Mouse (Mus musculus): Measurements from ENCODE around the gene Tmem206. TPM values are rescaled to one million over a fixed set of nuclear protein-coding genes. Genes with fewer than 3 reads are reported as not detected.

Tmem206 gene
- polyA plus RNA-seq, 1 experiment from 2014 or later: 46.9 TPM

DNA sequence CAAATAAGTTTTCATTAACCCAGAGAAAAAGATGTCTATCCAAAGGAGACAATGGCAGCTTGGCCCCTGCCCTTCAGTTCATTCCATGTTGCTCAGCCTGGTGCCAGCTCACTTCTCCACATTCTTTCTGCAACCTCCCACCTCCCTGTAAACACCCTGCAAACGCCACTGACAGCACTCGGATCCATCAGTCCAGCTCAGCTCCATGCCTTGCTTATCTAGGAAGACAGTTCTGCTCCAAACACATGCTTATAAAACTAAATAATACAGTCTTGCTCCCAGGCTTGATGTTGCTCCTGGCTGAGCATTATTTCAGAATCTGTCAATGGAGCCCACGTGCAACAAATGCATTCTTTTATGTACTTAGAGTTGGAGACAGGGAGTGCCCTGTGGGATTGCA, 29.9 kb upstream of the Tmem206 start:
- Histone ChIP-seq H3K27me3 (no peaks in the 10 kb centered on the region), H3K4me2 (replicated peaks) (no peak overlapping the region), H3K4me3 (replicated peaks) (no peak overlapping the region), H3K27ac (no peak overlapping the region), H3K4me1 (replicated peaks) (no peaks in the 10 kb centered on the region), H3K36me3 (no peaks in the 10 kb centered on the region), H3K9me3 (no peaks in the 10 kb centered on the region), H3K9ac (replicated peaks) (no peak overlapping the region)
- ATAC-seq: no peak
- 51% methylated on average over 3 of the region's 3 CpGs for WGBS

DNA sequence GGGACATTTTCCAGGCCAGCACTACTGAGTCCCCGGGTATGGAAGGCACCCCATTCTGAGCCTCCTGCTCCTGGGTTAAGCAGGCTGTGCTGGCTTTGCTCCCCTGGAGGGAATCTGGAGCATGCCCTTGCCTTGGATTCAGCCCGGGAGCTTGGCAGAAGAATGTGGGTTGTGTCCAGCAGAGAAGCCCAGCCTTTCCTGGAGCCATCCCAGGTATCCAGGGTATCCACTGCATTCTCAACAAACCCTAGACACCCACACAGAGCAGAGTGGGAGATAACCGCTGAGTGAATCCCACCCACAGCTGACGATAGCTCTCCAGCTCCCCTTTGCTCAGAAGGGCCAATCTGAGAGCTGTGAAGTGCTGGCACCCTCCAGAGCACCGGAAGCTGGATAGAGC, 29.3 kb upstream of the Tmem206 start:
- Histone ChIP-seq H3K4me3 (replicated peaks) (no peak overlapping the region), H3K27ac (no peak overlapping the region), H3K9me3 (no peaks in the 10 kb centered on the region), H3K36me3 (no peaks in the 10 kb centered on the region), H3K27me3 (no peaks in the 10 kb centered on the region), H3K9ac (replicated peaks) (no peak overlapping the region), H3K4me1 (replicated peaks) (no peaks in the 10 kb centered on the region), H3K4me2 (replicated peaks) (no peak overlapping the region)
- WGBS: 72% methylated on average over 5 of the region's 5 CpGs
- no peak for ATAC-seq

- WGBS: 94% methylated on average over 4 of the region's 4 CpGs
- H3K4me3 ChIP-seq (replicated peaks): no peak overlapping the region
Measured at GRCm38 (mm10) chr1:191298304-191298703, 27.4 kb upstream of the Tmem206 start.

GRCm38 (mm10) chr1:191299215-191299942, 26.3 kb upstream of the Tmem206 start:
- Histone ChIP-seq H3K9me3 (no peaks in the 10 kb centered on the region), H3K27me3 (no peaks in the 10 kb centered on the region), H3K27ac (no peak overlapping the region), H3K4me2 (replicated peaks) (no peak overlapping the region), H3K9ac (replicated peaks) (no peak overlapping the region), H3K4me3 (replicated peaks) (no peak overlapping the region), H3K36me3 (no peaks in the 10 kb centered on the region), H3K4me1 (replicated peaks) (no peaks in the 10 kb centered on the region)
- WGBS: 59% methylated on average over 11 of the region's 11 CpGs
- no peak for ATAC-seq

More at GRCm38 (mm10) chr1:191298304-191298703, 27.4 kb upstream of the Tmem206 start:
- no peaks in the 10 kb centered on the region for H3K27me3 ChIP-seq
- no peaks in the 10 kb centered on the region for H3K36me3 ChIP-seq
- H3K4me2 ChIP-seq (replicated peaks): no peak overlapping the region
- no peak overlapping the region for H3K27ac ChIP-seq
- H3K4me1 ChIP-seq (replicated peaks): no peaks in the 10 kb centered on the region
- H3K9ac ChIP-seq (replicated peaks): no peak overlapping the region
- no peak for ATAC-seq
- H3K9me3 ChIP-seq: no peaks in the 10 kb centered on the region

GRCm38 (mm10) chr1:191301903-191302302, 23.8 kb upstream of the Tmem206 start:
- H3K4me2 ChIP-seq (replicated peaks): no peak overlapping the region
- ATAC-seq: no peak
- H3K9me3 ChIP-seq: no peaks in the 10 kb centered on the region
- no peaks in the 10 kb centered on the region for H3K27me3 ChIP-seq
- H3K9ac ChIP-seq (replicated peaks): no peak overlapping the region
- H3K36me3 ChIP-seq: no peaks in the 10 kb centered on the region
- H3K27ac ChIP-seq: no peak overlapping the region
- H3K4me3 ChIP-seq (replicated peaks): no peak overlapping the region
- 26% methylated on average over 4 of the region's 4 CpGs for WGBS
- H3K4me1 ChIP-seq (replicated peaks): no peaks in the 10 kb centered on the region

GRCm38 (mm10) chr1:191303736-191304135, 22.0 kb upstream of the Tmem206 start:
- Histone ChIP-seq H3K4me1 (replicated peaks) (no peaks in the 10 kb centered on the region), H3K4me2 (replicated peaks) (no peak overlapping the region), H3K27ac (no peak overlapping the region), H3K4me3 (replicated peaks) (no peak overlapping the region), H3K9ac (replicated peaks) (no peak overlapping the region), H3K9me3 (0 out of 2 replicates have a peak, but pooled peaks cover 6% of the 10 kb centered on the region), H3K36me3 (peaks cover 10% of the 10 kb centered on the region; the same call in 1 of the 2 replicates), H3K27me3 (no peaks in the 10 kb centered on the region)
- no peak for ATAC-seq
- WGBS: 71% methylated on average over 3 of the region's 3 CpGs

- no peaks in the 10 kb centered on the region for H3K4me1 ChIP-seq (replicated peaks)
- 80% methylated on average over 6 of the region's 6 CpGs for WGBS
- H3K36me3 ChIP-seq: peaks cover 10% of the 10 kb centered on the region; the same call in 1 of the 2 replicates
- H3K27ac ChIP-seq: no peak overlapping the region
- H3K27me3 ChIP-seq: no peaks in the 10 kb centered on the region
- no peak overlapping the region for H3K4me2 ChIP-seq (replicated peaks)
- H3K9ac ChIP-seq (replicated peaks): no peak overlapping the region
- no peak for ATAC-seq
- no peak overlapping the region for H3K4me3 ChIP-seq (replicated peaks)
- H3K9me3 ChIP-seq: 0 out of 2 replicates have a peak, but pooled peaks cover 6% of the 10 kb centered on the region
Measured at GRCm38 (mm10) chr1:191304216-191304615, 21.5 kb upstream of the Tmem206 start.

GRCm38 (mm10) chr1:191305610-191306009, 20.1 kb upstream of the Tmem206 start:
- 0 out of 2 replicates have a peak, but pooled peaks cover 6% of the 10 kb centered on the region for H3K9me3 ChIP-seq
- WGBS: 60% methylated on average over 7 of the region's 7 CpGs
- H3K4me3 ChIP-seq (replicated peaks): no peak overlapping the region
- H3K27ac ChIP-seq: no peak overlapping the region
- peaks cover 10% of the 10 kb centered on the region; the same call in 1 of the 2 replicates for H3K36me3 ChIP-seq
- no peak for ATAC-seq
- H3K4me1 ChIP-seq (replicated peaks): no peaks in the 10 kb centered on the region
- H3K9ac ChIP-seq (replicated peaks): no peak overlapping the region
- H3K27me3 ChIP-seq: no peaks in the 10 kb centered on the region
- H3K4me2 ChIP-seq (replicated peaks): no peak overlapping the region

DNA sequence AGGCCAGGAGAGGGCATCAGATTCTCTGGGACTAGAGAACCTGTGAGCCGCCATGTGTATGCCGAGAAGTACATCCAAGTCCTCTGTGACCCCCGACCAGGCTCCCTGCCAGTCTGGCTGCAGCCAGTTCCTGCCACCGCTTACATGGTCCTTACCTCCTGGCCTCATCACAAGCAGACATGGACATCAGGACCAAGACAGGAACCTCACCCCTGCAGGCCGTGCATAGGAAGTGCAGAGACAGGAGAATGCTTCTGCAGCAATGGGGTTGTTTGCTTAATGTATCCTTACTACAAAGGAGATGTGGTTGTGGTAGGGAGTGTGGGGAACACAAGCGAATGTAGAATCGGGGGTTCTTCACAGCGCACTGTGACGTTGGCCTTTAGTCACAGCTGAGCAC, 19.4 kb upstream of the Tmem206 start:
- no peak for ATAC-seq
- 93% methylated on average over 9 of the region's 9 CpGs for WGBS
- Histone ChIP-seq H3K4me3 (replicated peaks) (no peak overlapping the region), H3K27me3 (no peaks in the 10 kb centered on the region), H3K4me1 (replicated peaks) (no peaks in the 10 kb centered on the region), H3K27ac (no peak overlapping the region), H3K9me3 (0 out of 2 replicates have a peak, but pooled peaks cover 6% of the 10 kb centered on the region), H3K9ac (replicated peaks) (no peak overlapping the region), H3K36me3 (peaks cover 10% of the 10 kb centered on the region; the same call in 1 of the 2 replicates), H3K4me2 (replicated peaks) (no peak overlapping the region)

GRCm38 (mm10) chr1:191307766-191308455, 17.8 kb upstream of the Tmem206 start:
- WGBS: 87% methylated on average over 9 of the region's 9 CpGs
- no peaks in the 10 kb centered on the region for H3K27me3 ChIP-seq

GRCm38 (mm10) chr1:191311296-191311898, 14.3 kb upstream of the Tmem206 start:
- peaks cover 10% of the 10 kb centered on the region; the same call in 1 of the 2 replicates for H3K36me3 ChIP-seq
- 0 out of 2 replicates have a peak, but pooled peaks cover 6% of the 10 kb centered on the region for H3K9me3 ChIP-seq
- no peak overlapping the region for H3K4me2 ChIP-seq (replicated peaks)
- no peaks in the 10 kb centered on the region for H3K27me3 ChIP-seq
- no peak for ATAC-seq
- WGBS: 70% methylated on average over 4 of the region's 4 CpGs
- no peak overlapping the region for H3K9ac ChIP-seq (replicated peaks)
- H3K4me1 ChIP-seq (replicated peaks): peaks cover 7% of the 10 kb centered on the region
- H3K4me3 ChIP-seq (replicated peaks): no peak overlapping the region
- no peak overlapping the region for H3K27ac ChIP-seq

More at GRCm38 (mm10) chr1:191307766-191308455, 17.8 kb upstream of the Tmem206 start:
- H3K9me3 ChIP-seq: 0 out of 2 replicates have a peak, but pooled peaks cover 6% of the 10 kb centered on the region
- H3K27ac ChIP-seq: no peak overlapping the region
- peaks cover 10% of the 10 kb centered on the region; the same call in 1 of the 2 replicates for H3K36me3 ChIP-seq
- H3K4me3 ChIP-seq (replicated peaks): no peak overlapping the region
- H3K9ac ChIP-seq (replicated peaks): no peak overlapping the region
- H3K4me2 ChIP-seq (replicated peaks): no peak overlapping the region
- H3K4me1 ChIP-seq (replicated peaks): peaks cover 3% of the 10 kb centered on the region
- no peak for ATAC-seq

DNA sequence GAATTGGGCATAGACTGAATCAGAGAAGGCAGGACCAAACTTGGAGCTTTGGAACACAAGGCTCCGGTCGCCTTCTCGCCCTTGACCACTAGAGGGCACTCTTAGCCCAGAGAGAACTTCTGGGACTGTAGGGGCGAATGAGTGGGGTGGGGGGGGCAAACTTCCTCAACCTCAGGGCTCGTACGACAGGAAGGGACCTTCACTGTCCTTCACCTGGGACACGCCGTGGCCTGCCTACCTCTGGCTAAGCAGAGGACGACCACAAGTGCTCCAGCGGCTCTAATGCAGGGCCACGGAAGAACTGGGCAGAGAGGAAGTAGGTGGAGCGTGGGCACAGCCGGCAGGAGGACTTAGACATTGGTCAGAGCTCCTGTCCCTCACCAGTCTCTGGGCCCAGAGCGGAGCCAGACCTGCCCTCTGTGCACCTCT, 13.2 kb upstream of the Tmem206 start:
- peak overlapping the region; percentile 53 for H3K4me2 ChIP-seq (replicated peaks)
- peaks cover 14% of the 10 kb centered on the region for H3K4me1 ChIP-seq (replicated peaks)
- 0 out of 2 replicates have a peak overlapping the region, but pooled peaks have one; percentile 33 for H3K9ac ChIP-seq (replicated peaks)
- H3K27ac ChIP-seq: no peak overlapping the region
- H3K4me3 ChIP-seq (replicated peaks): peak overlapping the region; percentile 47
- peak; percentile 86 for ATAC-seq
- no peaks in the 10 kb centered on the region for H3K27me3 ChIP-seq
- peaks cover 8% of the 10 kb centered on the region; the same call in 1 of the 2 replicates for H3K36me3 ChIP-seq
- WGBS: 1% methylated on average over 14 of the region's 14 CpGs
- 0 out of 2 replicates have a peak, but pooled peaks cover 6% of the 10 kb centered on the region for H3K9me3 ChIP-seq

All from midbrain, embryonic 13.5 days (tissue).